Mouse (Mus musculus): ENCODE measurements around the gene G430095P16Rik.

The G430095P16Rik gene

GRCm38 (mm10) chr8:84772628-84773027 lies 49.8 kb downstream of the G430095P16Rik start:
- no peak for DNase-seq

GRCm38 (mm10) chr8:84773304-84773703 lies 50.5 kb downstream of the G430095P16Rik start:
- DNase-seq: no peak

- DNase-seq: peak; percentile 94
These were observed 51.0 kb downstream of the G430095P16Rik start for GRCm38 (mm10) chr8:84773833-84774232.

- peak; percentile 82 for DNase-seq
These were observed 51.7 kb downstream of the G430095P16Rik start for GRCm38 (mm10) chr8:84774473-84774911.

DNA sequence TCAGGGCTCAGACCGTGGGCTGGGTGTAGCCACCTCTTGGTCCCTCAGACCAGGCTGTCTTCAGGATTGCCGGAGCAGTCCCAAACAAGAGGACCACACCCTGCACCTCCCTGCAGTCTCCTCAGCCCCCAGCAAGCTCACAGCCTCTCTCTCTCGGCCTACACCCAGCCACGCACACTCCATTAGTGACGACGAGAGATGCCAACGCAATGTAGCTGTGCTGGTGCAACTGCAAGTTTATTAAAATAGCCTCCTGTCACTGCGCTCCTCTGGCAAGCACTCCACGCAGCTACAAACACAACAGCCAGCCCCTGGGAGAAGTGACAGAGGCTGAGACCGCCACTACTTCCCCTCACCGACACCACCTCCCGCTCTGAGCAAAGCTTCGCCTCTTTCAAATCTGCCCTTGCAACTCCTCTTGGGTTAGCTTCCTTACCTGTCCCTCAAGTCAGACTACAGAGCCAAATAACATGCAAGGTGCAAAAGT lies 52.3 kb downstream of the G430095P16Rik start:
- peak; percentile 72 for DNase-seq

- DNase-seq: no peak
These were observed 52.9 kb downstream of the G430095P16Rik start for GRCm38 (mm10) chr8:84775621-84776113.

Data from lung, postnatal 10 days (tissue).